Mouse (Mus musculus) lung, embryonic 15.5 days (tissue): ENCODE results near the gene Rpl36al. TPM values are rescaled to one million over a fixed set of nuclear protein-coding genes. Genes with fewer than 3 reads are reported as not detected.
A peak's percentile ranks its signal among the peaks of the same experiment; 100 is the strongest.

ENCODE experiments used
- ATAC-seq: fragments of 200-750 bp; cut with Nextera tagmentation; 2 replicates; pipeline ENCODE4 v1.8.0; 2017; ENCODE audit warnings: moderate number of reproducible peaks, borderline replicate concordance; ENCODE audit not compliant: low FRiP score, low TSS enrichment; ENCODE audit errors: extremely low read depth
- H3K27ac ChIP-seq: fragments of 300-500 bp; sonication (generic); 2 replicates; pipeline ENCODE4 v1.5.1; 2015; ENCODE audit warnings: moderate library complexity, mild to moderate bottlenecking, inconsistent platforms
- H3K27me3 ChIP-seq: fragments of 300-500 bp; sonication (generic); 2 replicates; pipeline ENCODE4 v1.6.1; 2015; ENCODE audit warnings: inconsistent platforms
- H3K36me3 ChIP-seq: fragments of 300-500 bp; sonication (generic); 2 replicates; pipeline ENCODE4 v1.6.1; 2015; ENCODE audit warnings: inconsistent platforms
- H3K4me1 ChIP-seq: fragments of 300-500 bp; sonication (generic); 2 replicates; pipeline ENCODE4 v1.6.1; 2015; ENCODE audit warnings: inconsistent platforms
- H3K4me2 ChIP-seq: fragments of 300-500 bp; sonication (generic); 2 replicates; pipeline ENCODE4 v1.6.1; 2015; ENCODE audit warnings: inconsistent platforms, mild to moderate bottlenecking, moderate library complexity
- H3K4me3 ChIP-seq: fragments of 300-500 bp; sonication (generic); 2 replicates; pipeline ENCODE4 v1.5.1; 2015; ENCODE audit warnings: mild to moderate bottlenecking, inconsistent platforms
- H3K9ac ChIP-seq: fragments of 300-500 bp; sonication (generic); 2 replicates; pipeline ENCODE4 v1.6.1; 2015; ENCODE audit warnings: inconsistent platforms
- H3K9me3 ChIP-seq: fragments of 300-500 bp; sonication (generic); 2 replicates; pipeline ENCODE4 v1.6.1; 2016; ENCODE audit warnings: inconsistent platforms
- WGBS: fragments of 180-500 bp; shearing (Covaris S2); methylation state at CpG from one replicate; pipeline ENCODE4 v1.1.7; 2015; 5-methylcytosine and 5-hydroxymethylcytosine counted together
- polyA plus RNA-seq: library from polyadenylated mRNA; unstranded; fragments of >200 nt; fragmentation: Nextera tagmentation; extraction: Ambion mirVana; gene quantifications from 2 replicates; pipeline ENCODE4 v1.2.1, GENCODE M21; 2015

Rpl36al gene
- polyA plus RNA-seq, 1 experiment from 2014 or later: 509 TPM

GRCm38 (mm10) chr12:69208520-69208919 lies 24.6 kb upstream of the Rpl36al start:
- Histone ChIP-seq H3K27me3 (no peaks in the 10 kb centered on the region), H3K36me3 (peaks cover 44% of the 10 kb centered on the region), H3K4me1 (no peaks in the 10 kb centered on the region), H3K9me3 (no peaks in the 10 kb centered on the region), H3K9ac (no peak overlapping the region), H3K27ac (no peak overlapping the region), H3K4me2 (no peak overlapping the region), H3K4me3 (no peak overlapping the region)
- ATAC-seq: no peak
- 90% methylated on average over 2 of the region's 2 CpGs for WGBS

DNA sequence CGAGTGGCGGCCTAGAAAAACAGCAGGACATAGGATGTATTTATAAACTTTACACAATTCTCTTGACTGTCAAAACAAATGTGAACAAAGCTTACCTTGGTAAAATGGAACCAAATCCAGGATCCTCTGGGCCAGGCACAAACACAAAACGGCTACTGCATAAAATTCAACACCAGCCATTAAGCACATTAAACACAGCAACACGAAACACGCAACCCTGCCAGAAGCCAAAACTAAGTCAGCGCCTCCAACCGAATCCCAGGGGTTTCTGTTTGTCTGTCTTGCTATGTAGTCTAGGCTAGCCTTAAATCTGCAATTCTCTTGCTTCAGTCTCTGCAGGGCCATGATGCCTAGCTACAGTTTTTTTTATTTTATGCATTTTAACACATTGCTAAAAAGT lies 24.0 kb upstream of the Rpl36al start:
- H3K27ac ChIP-seq: no peak overlapping the region
- no peak overlapping the region for H3K4me3 ChIP-seq
- no peak for ATAC-seq
- no peaks in the 10 kb centered on the region for H3K27me3 ChIP-seq
- no peaks in the 10 kb centered on the region for H3K9me3 ChIP-seq
- WGBS: 93% methylated on average over 7 of the region's 7 CpGs
- H3K4me2 ChIP-seq: no peak overlapping the region
- peaks cover 46% of the 10 kb centered on the region for H3K36me3 ChIP-seq
- no peak overlapping the region for H3K9ac ChIP-seq
- H3K4me1 ChIP-seq: no peaks in the 10 kb centered on the region

GRCm38 (mm10) chr12:69207396-69207795 lies 23.5 kb upstream of the Rpl36al start:
- H3K27ac ChIP-seq: no peak overlapping the region
- H3K4me3 ChIP-seq: no peak overlapping the region
- peaks cover 49% of the 10 kb centered on the region for H3K36me3 ChIP-seq
- H3K9ac ChIP-seq: no peak overlapping the region
- 88% methylated on average over 8 of the region's 8 CpGs for WGBS
- H3K4me1 ChIP-seq: no peaks in the 10 kb centered on the region
- ATAC-seq: no peak
- H3K9me3 ChIP-seq: no peaks in the 10 kb centered on the region
- no peaks in the 10 kb centered on the region for H3K27me3 ChIP-seq
- H3K4me2 ChIP-seq: no peak overlapping the region

GRCm38 (mm10) chr12:69204052-69204833 lies 20.4 kb upstream of the Rpl36al start, which contains the start of gene Gm49384:
Gene Gm49384, minus strand, starts transcription at chr12:69204267.
- H3K9ac ChIP-seq: no peak within 1 kb of the TSS
- H3K9me3 ChIP-seq: no peaks in the 10 kb centered on the region
- no peak within 1 kb of the TSS for H3K27ac ChIP-seq
- H3K27me3 ChIP-seq: no peaks in the 10 kb centered on the region
- no peak for ATAC-seq
- WGBS: 78% methylated on average over 16 of the region's 16 CpGs
- no peak within 1 kb of the TSS for H3K4me2 ChIP-seq
- H3K36me3 ChIP-seq: peaks cover 48% of the 10 kb centered on the region
- H3K4me3 ChIP-seq: no peak within 1 kb of the TSS
- peaks cover 3% of the 10 kb centered on the region for H3K4me1 ChIP-seq

DNA sequence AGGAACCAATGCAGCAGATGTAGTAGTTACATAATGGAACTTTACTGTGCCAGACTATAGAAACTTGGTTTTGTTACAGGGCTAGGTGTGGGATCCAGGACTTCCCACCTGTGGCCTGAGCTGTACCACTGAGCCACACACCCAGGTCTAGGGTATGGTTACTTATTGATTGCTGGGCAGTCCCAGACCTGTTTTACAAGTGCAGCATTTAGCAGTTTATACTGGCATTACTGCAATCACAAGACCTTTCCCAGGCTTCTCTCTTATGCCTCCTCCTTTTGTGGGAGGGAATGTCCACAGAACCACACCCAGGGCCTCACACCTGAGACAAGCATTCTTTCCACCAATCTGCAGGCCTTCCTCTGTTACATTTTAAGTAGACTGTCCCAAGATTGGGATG lies 15.1 kb upstream of the Rpl36al start:
- H3K36me3 ChIP-seq: peaks cover 30% of the 10 kb centered on the region
- no peak overlapping the region for H3K27ac ChIP-seq
- H3K9me3 ChIP-seq: no peaks in the 10 kb centered on the region
- ATAC-seq: no peak
- H3K4me1 ChIP-seq: peaks cover 22% of the 10 kb centered on the region
- no peak overlapping the region for H3K9ac ChIP-seq
- no peak overlapping the region for H3K4me3 ChIP-seq
- no peaks in the 10 kb centered on the region for H3K27me3 ChIP-seq
- peak overlapping the region; percentile 3; the same call in 1 of the 2 replicates for H3K4me2 ChIP-seq

DNA sequence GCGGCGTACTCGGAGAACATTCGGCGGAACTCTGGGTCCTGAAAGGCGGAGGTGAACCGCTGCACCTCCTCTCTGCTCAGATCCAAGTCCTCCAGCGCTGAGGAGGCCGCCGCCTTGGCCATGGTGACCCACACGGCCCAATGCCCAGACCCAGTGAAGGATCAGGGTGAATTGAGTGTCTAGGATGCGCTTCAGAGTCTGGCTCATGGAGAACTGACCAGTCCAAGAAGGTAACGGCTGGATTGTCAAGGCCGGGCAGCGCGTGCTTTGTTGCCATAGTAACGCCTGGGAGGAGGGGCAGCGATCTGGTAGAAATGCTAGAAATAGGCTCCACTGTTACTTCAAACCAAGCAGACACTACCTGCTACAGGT lies 14.3 kb upstream of the Rpl36al start, which contains the start of gene Dnaaf2:
Dnaaf2 (minus strand) TSS at position 266 of the 372 bp plus-strand sequence.
- Histone ChIP-seq H3K4me2 (peak within 1 kb of the TSS; percentile 95), H3K27me3 (no peaks in the 10 kb centered on the region)

GRCm38 (mm10) chr12:69197378-69198163 lies 13.7 kb upstream of the Rpl36al start:
- peak overlapping the region; percentile 95 for H3K4me2 ChIP-seq
- H3K4me3 ChIP-seq: peak overlapping the region; percentile 75
- peak overlapping the region; percentile 88 for H3K27ac ChIP-seq
- H3K36me3 ChIP-seq: peaks cover 22% of the 10 kb centered on the region; the same call in 1 of the 2 replicates
- under 1% methylated on average over 94 of the region's 94 CpGs for WGBS
- H3K9ac ChIP-seq: peak overlapping the region; percentile 78
- ATAC-seq: peak; percentile 80
- H3K9me3 ChIP-seq: no peaks in the 10 kb centered on the region
- H3K27me3 ChIP-seq: no peaks in the 10 kb centered on the region
- H3K4me1 ChIP-seq: peaks cover 22% of the 10 kb centered on the region

More for the DNA sequence above, 14.3 kb upstream of the Rpl36al start, which contains the start of gene Dnaaf2:
- H3K9ac ChIP-seq: peak within 1 kb of the TSS; percentile 78
- peak within 1 kb of the TSS; percentile 75 for H3K4me3 ChIP-seq
- H3K36me3 ChIP-seq: peaks cover 24% of the 10 kb centered on the region
- ATAC-seq: peak; percentile 21; the same call in 1 of the 2 replicates
- under 1% methylated on average over 18 of the region's 18 CpGs for WGBS
- peaks cover 22% of the 10 kb centered on the region for H3K4me1 ChIP-seq
- H3K27ac ChIP-seq: peak within 1 kb of the TSS; percentile 88
- no peaks in the 10 kb centered on the region for H3K9me3 ChIP-seq

- Histone ChIP-seq H3K4me1 (peaks cover 22% of the 10 kb centered on the region), H3K4me2 (peak within 1 kb of the TSS; percentile 95), H3K27me3 (no peaks in the 10 kb centered on the region), H3K9ac (peak within 1 kb of the TSS; percentile 78), H3K27ac (peak within 1 kb of the TSS; percentile 88), H3K36me3 (peaks cover 24% of the 10 kb centered on the region; the same call in 1 of the 2 replicates), H3K9me3 (no peaks in the 10 kb centered on the region), H3K4me3 (peak within 1 kb of the TSS; percentile 75)
- under 1% methylated on average over 75 of the region's 75 CpGs for WGBS
- ATAC-seq: peak; percentile 75
Measured at GRCm38 (mm10) chr12:69196444-69197377, 12.8 kb upstream of the Rpl36al start, which contains the start of gene Gm49383. Gene Gm49383, minus strand, starts transcription at chr12:69197104.

DNA sequence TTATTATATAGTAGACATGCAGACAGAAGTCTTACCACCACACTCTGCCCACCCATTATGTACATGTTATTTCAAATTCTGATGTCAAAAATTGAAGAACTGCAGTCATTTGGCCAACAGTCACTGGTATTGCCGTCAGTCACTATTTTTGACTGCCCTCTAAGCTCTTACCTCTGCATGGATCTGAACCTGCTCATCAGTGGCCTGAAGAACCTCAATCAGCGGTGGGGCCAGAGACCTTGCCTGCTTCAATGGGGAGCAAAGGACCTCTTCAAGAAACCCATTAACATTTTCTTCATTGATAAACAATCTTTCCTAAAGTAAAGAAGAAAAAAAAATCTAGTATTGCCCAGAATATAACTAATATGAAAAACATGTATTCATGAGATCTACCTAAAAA lies 8.8 kb upstream of the Rpl36al start:
- no peak overlapping the region for H3K27ac ChIP-seq
- ATAC-seq: no peak
- no peak overlapping the region for H3K4me3 ChIP-seq
- 86% methylated on average over 2 of the region's 2 CpGs for WGBS
- H3K9me3 ChIP-seq: no peaks in the 10 kb centered on the region
- H3K36me3 ChIP-seq: peaks cover 38% of the 10 kb centered on the region
- H3K4me2 ChIP-seq: no peak overlapping the region
- H3K9ac ChIP-seq: no peak overlapping the region
- no peaks in the 10 kb centered on the region for H3K27me3 ChIP-seq
- H3K4me1 ChIP-seq: peaks cover 6% of the 10 kb centered on the region

DNA sequence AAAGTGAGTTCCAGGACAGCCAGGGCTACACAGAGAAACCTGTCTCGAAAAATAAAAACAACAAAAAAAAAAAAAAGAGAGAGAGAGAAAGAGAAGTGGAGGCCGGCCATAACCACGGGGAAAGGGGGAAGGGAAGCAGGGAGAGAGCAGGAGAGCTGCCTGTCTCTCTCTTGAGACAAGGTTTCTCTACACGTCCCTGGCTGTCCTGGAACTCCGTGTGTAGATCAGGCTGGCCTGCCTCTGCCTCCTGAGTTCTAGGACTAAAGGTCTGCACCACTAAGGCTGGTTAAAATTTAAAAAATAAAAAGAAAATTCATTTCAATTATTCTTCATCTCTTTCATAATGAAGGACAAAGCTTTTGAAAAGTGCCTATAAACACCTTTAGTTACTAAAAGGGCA lies 7.5 kb upstream of the Rpl36al start:
- H3K27ac ChIP-seq: no peak overlapping the region
- no peak overlapping the region for H3K9ac ChIP-seq
- H3K36me3 ChIP-seq: peaks cover 45% of the 10 kb centered on the region
- no peaks in the 10 kb centered on the region for H3K9me3 ChIP-seq
- no peak overlapping the region for H3K4me3 ChIP-seq
- no peaks in the 10 kb centered on the region for H3K27me3 ChIP-seq
- H3K4me1 ChIP-seq: peaks cover 15% of the 10 kb centered on the region
- no peak overlapping the region for H3K4me2 ChIP-seq
- ATAC-seq: no peak
- WGBS: 86% methylated on average over 5 of the region's 5 CpGs

DNA sequence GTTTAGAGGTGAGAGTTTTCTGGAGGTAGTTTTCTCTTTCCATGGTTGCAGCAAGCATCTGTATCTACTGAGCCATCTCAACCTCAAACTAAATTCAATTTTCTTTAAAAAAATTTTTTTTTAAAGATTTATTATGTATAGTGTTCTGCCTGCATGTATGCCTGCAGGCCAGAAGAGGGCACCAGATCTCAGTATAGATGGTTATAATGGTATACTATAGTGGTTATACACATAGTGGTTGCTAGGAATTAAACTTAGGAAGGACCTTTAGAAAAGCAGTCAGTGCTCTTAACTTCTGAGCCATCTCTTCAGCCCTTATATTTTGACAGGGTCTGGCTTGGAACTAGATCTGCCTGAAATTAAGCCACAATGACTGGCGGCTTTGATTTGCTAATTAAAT lies 6.6 kb upstream of the Rpl36al start:
- no peaks in the 10 kb centered on the region for H3K9me3 ChIP-seq
- peaks cover 45% of the 10 kb centered on the region for H3K36me3 ChIP-seq
- WGBS: 95% methylated on average over 1 of the region's 1 CpGs
- no peaks in the 10 kb centered on the region for H3K27me3 ChIP-seq
- no peak overlapping the region for H3K4me3 ChIP-seq
- peaks cover 13% of the 10 kb centered on the region for H3K4me1 ChIP-seq
- ATAC-seq: no peak
- no peak overlapping the region for H3K4me2 ChIP-seq
- H3K9ac ChIP-seq: no peak overlapping the region
- no peak overlapping the region for H3K27ac ChIP-seq
